Mouse (Mus musculus): ENCODE data around the gene Scrg1.
"Not testable (repeated sequence)": the region's sequence is repeated elsewhere in the genome, so short reads cannot be mapped to it uniquely, and the experiment has no call there.

The Scrg1 gene

GRCm38 (mm10) chr8:57457152-57457551 lies 1.4 kb downstream of the Scrg1 start:
- no peak for DNase-seq

DNA sequence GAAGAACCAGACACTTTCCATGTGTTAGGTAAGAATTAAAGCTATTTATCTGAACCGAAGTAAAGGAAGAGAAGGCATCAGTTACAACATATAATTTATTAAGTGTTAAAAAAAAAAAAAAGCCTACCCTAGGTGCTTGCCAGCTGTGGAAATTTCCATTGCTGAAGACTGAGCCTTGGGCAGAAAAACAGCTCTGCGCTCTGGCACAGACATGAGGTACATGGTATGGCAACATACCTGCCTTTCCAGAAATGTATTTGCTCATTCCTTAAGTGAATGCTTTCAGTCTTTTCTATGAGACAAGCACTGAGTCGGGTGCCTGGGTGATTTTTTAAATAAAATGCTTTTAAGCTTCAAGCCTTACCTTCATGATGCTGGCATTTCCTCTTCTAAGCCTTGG lies 2.2 kb downstream of the Scrg1 start:
- peak in 1 of 2 experiments; percentile 8 for DNase-seq

DNA sequence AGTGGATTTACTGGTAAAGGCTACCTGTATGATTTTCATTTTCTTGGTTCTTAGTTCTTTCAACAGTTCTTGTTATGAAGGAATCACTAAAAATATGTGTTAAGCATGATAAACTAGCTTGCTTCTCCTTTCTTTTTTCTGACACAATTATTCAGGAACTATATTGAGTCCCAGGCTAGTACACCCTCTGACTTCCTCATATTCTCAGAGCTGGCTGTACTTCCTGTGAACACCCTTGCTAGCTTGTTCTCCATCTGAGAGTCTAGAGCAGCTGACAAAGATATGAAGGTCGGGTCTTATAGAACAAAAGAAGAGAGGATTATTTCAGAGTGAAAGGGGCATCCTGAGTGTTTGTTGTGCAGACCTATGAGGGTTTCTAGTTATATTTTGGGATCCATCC lies 7.1 kb downstream of the Scrg1 start:
- DNase-seq = no peak

GRCm38 (mm10) chr8:57463757-57464156 lies 8.0 kb downstream of the Scrg1 start:
- DNase-seq = no peak

- peak; percentile 62 to 79 for DNase-seq
These were observed 12.9 kb downstream of the Scrg1 start for GRCm38 (mm10) chr8:57468624-57469023.

DNA sequence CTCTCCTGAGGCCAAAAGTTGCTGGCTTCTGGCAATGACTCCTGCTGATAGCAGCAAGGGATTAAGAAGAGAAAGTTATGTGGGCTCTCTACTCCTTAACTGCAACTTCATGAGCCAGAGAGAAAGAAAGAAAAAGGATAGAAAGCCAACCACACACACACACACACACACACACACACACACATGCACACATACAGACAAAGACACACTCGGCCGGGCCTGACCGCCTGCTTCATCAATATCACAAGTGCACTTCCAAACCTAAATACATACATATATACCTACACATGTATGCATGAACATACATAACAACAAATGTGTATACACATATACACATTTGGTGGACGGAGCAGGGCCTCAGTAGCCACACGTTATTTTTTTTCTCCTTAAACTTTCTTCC lies 15.1 kb downstream of the Scrg1 start:
- DNase-seq = no peak

DNA sequence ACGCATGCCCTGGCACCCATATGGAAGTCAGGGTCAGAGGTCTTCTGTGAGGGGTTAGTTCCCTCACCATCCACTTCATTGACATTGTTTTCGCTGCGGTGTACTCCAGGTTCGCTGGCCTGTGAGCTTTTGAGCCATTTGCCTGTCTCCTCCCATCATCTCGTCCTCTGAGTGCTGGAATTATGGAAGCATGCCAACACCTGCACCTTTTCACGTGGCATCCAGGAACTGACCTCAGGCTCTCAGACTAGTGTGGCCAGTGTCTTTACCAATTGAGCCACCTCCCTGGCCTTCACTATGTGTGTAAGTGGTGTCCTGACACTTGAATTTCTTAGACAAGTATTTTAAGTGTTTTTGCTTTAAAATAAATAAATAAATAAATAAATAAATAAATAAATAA lies 18.0 kb downstream of the Scrg1 start:
- peak; percentile 18 to 47 for DNase-seq

DNA sequence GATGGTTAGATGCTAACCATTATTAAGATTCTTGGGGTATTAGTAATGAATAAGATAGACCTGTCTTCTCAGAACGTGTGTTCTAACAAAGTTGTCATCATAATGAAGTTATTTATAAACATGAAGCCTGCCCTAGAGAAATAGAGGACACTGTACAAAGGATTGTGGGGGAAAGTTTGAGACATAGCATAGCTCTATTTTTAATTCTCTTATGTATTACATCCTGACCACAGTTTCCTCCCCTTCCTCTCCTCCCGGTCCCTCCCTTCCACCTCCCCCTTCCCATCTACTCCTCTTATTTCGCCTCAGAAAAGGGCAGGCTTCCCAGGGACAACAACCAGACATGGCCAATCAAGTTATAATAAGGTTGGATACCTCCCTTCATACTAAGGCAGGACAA lies 22.7 kb downstream of the Scrg1 start:
- DNase-seq = no peak

GRCm38 (mm10) chr8:57479700-57480099 lies 24.0 kb downstream of the Scrg1 start:
- no peak for DNase-seq

DNA sequence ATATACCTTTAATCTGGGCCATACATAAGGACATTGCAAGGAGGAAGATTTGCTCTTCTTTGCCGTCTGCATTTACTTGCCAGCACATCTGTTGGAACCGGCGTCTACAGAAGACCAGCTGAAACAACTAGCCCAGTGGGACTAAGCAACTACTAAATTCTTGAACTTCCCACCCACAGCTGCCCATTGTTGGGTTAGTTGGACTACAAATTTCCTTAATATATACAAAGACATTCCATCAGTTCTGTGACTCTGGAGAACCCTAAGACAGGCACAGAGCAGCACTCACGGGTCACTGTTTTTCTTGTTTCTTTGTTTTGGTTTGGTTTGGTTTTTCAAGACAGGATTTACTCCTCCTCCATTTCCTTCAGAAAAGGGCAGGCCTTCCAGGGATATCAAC lies 24.9 kb downstream of the Scrg1 start:
- no peak for DNase-seq

- peak; percentile 24 to 51 for DNase-seq
These were observed 31.0 kb downstream of the Scrg1 start for GRCm38 (mm10) chr8:57486491-57487440.

- DNase-seq = peak; percentile 97 to 99
These were observed 31.9 kb downstream of the Scrg1 start, which contains the start of gene Sap30 for GRCm38 (mm10) chr8:57487441-57488155. Gene Sap30, minus strand, starts transcription at chr8:57487860.

DNA sequence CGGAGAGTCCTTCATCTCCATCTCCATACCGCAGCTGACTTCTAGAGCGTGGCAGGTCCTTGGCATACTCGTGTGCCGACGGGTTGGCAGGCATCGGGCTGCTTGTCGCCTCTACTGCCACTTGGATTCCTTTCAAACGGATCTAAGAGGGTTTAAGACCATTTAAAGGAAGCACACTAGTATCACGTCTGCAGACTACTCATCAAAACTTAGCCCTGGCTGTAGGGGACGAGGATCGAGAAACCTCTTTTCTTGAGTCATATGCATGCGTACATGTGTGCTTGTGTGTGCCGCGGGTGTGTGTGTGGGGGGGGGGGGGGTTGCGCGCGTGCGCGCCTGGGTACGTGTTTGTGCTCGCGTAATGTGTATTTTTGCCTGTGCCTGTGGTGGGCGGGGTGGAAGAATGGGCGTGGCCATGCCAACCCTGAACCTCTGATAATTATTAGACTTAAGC lies 32.6 kb downstream of the Scrg1 start:
- DNase-seq = peak; percentile 82 to 89

DNA sequence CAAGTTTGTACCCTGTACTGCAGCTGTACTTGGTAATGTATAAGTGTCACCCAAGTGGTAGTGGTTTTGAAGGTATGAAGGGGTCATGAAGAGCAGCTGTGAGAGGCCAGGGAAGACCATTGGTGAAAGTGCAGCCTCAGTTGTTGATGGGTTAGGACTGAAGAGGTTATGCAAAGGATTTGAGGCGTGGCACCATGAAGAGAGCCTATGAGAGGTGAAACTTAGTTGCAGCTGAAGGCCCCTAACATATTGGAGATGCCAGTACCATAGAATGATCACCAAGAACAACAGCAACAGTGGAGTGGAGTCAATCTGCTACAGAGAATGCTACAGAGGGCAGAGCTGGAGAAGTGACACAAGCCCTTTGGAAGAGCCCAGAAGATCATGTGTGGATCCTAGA lies 33.6 kb downstream of the Scrg1 start:
- no peak for DNase-seq

DNA sequence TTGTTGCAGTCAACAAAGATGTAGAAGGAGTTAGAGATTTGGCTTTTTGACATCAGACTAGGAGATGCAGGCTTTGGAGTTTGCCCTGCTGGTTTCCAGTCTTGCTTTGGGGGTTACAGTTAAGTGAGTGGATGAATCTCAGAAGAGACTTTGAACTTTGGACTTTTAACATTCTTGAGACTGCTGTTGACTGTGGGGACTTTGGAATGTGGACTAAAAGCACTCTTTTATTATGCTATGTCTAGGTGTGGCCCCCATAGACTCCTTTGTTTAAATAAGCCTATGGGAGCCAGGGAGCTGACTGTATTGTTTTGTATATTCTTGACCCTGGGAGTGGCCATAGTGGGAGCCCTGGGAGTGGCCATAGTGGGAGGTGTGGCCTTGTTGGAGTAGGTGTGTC lies 34.2 kb downstream of the Scrg1 start:
- DNase-seq = peak; percentile 29 to 61

DNA sequence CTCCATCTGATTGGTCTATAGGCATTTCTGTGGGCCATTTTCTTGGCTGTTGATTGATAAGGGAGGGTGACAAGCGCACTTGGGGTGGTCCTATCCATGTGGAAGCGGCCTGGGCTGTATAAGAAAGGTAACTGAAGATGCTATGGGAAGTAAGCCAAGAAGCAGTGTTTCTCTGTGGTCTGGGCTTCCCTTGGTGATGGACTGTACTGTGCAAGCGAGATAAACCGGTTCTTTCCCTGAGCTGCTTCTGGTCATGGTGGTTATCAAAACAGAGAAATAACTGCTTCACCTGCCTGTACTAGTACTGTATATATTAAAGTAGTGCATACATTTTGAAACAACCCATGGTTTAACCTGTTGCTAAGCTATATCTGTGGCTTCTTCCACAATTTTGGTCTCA lies 36.1 kb downstream of the Scrg1 start:
- DNase-seq = no peak

DNA sequence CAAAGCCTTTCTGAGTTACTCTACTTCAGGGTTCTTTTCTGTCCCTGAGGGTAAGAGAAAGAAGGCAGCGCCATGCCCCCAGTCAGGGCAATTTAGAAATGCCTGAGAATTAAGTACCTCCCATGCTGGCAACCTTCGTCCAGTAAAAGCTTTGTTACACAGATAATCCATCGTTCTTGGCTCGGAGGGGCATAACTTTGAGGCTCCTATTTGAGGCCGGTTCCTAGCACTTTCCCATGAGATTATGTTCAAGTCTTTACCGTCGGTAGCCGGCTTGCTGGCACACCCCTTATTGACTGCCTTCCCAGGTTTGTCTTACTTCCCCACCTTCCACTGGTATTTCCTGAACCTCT lies 42.7 kb downstream of the Scrg1 start:
- DNase-seq = no peak

GRCm38 (mm10) chr8:57498847-57499511 lies 43.3 kb downstream of the Scrg1 start:
- DNase-seq = peak; percentile 65 to 74

GRCm38 (mm10) chr8:57503641-57504040 lies 47.9 kb downstream of the Scrg1 start:
- peak; percentile 69 to 81 for DNase-seq

DNA sequence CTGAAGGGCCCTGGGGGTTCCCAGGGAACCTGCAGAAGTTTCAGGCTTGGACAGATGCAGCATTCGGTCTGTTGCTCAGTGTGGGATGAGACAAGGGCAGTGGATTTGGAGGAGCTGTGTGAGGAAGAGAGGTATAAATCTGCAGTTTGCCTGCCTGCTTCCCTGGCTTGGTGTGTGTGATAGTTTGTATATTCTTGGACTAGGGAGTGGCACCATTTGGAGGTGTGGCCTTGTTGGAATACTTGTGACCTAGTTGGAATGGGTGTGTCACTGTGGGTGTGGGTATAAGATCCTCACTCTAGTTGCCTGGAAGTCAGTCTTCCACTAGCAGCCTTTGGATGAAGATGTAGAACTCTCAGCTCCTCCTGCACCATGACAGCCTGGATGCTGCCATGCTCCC lies 49.8 kb downstream of the Scrg1 start:
- DNase-seq = not testable (repeated sequence)

GRCm38 (mm10) chr8:57507556-57508063 lies 51.9 kb downstream of the Scrg1 start:
- DNase-seq = no peak

GRCm38 (mm10) chr8:57508657-57509056 lies 52.9 kb downstream of the Scrg1 start:
- DNase-seq = no peak

DNA sequence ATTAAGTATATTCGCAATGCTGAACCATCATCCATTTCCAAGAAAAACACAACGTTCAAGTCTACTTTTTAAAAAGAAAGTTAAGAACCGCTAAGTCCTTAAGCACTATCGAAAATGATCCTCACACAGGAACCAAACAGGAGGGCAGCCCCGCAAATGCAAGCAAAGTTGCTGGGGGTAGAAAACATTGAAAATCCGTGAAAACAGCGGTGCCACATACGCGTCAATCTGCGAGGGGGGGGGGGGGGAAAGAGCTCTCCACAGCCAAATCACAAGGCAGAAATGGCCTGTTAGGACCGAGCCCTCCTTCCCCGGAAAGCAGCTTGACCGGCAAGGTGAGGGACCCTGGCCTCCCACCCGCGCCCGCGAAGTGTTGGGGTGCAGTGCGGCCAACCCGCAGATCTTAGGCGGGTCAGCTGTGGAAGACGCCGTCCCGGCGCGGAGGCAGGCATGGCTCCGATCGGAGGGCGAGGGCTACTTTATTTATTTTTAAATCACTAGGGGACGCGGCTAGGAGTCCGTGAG lies 55.1 kb downstream of the Scrg1 start:
- DNase-seq = no peak

All from kidney, postnatal 25 days (tissue).